Comparison of ENCODE assay signal across 10 mouse cellular contexts in genomic region chr2:26039951-26040350, GRCm38 (mm10). TPM values are rescaled to one million over a fixed set of nuclear protein-coding genes. Genes with fewer than 3 reads are reported as not detected.
A peak's percentile ranks its signal among the peaks of the same experiment; 100 is the strongest.
DNase-seq lines count a peak whose midpoint lies in the region; ATAC-seq and TF ChIP-seq lines count a peak whose summit lies in the region.
"Had no signal": no experiment of that assay in that cellular context is flagged by ENCODE, and none has a peak within 500 bp of the region (broad histone marks: within the 10 kb centered on the region; RNA-seq: fewer than 3 reads in every experiment).

No protein-coding gene starts in this region.

- TF ChIP-seq CTCF in cerebellum, adult 2 months (IDR thresholded peaks at IDR 0.05; ENCODE audit: borderline replicate concordance, insufficient read depth, low read depth, low read length): no peak

- peak; percentile 31; the same call in 1 of the 2 replicates for ATAC-seq in hindbrain, embryonic 15.5 days (ENCODE audit: low FRiP score, low read depth)
- no peak for ATAC-seq in hindbrain, embryonic 12.5 days (ENCODE audit: low FRiP score)
- no peak for ATAC-seq in monocyte, adult 5-6 weeks (replicated peaks; ENCODE audit: insufficient number of reproducible peaks, low FRiP score, low TSS enrichment, poor library complexity, severe bottlenecking)

- no peak overlapping the region for H3K4me2 ChIP-seq in hindbrain, embryonic 15.5 days
- H3K4me2 ChIP-seq in hindbrain, embryonic 12.5 days (replicated peaks): no peak overlapping the region
- H3K4me2 ChIP-seq: embryonic facial prominence, embryonic 15.5 days; neural tube, embryonic 12.5 days had no signal

- 53% methylated on average over 14 of the region's 14 CpGs for WGBS in hindbrain, embryonic 15.5 days
- WGBS in hindbrain, embryonic 12.5 days: 61% methylated on average over 14 of the region's 14 CpGs
- 5% methylated on average over 14 of the region's 14 CpGs for WGBS in cerebellum, adult 2 months

- peak; percentile 56 for DNase-seq in Muller cell, postnatal 12 days (ENCODE audit: inconsistent ontology term)
- DNase-seq in cerebellum, adult 2 months: peak; percentile 73 to 76
- peak; percentile 54 to 57 for DNase-seq in layer of hippocampus, postnatal 25 days (ENCODE audit: extremely low spot score in 1 of 2, low spot score in 1 of 2)
- no peak for DNase-seq in spleen, postnatal 4 days (ENCODE audit: low spot score in 2 of 2)
- no peak for DNase-seq in embryo, embryonic 10.5 days (ENCODE audit: low spot score)

- no peak overlapping the region for H3K27ac ChIP-seq in hindbrain, embryonic 15.5 days (replicated peaks)
- H3K27ac ChIP-seq in hindbrain, embryonic 12.5 days: no peak overlapping the region
- H3K27ac ChIP-seq in cerebellum, adult 2 months (ENCODE audit: insufficient read depth, low read length): no peak overlapping the region
- H3K27ac ChIP-seq: embryonic facial prominence, embryonic 15.5 days; neural tube, embryonic 12.5 days had no signal

- peaks cover 14% of the 10 kb centered on the region for H3K4me1 ChIP-seq in hindbrain, embryonic 15.5 days (replicated peaks)
- 0 out of 2 replicates have a peak, but pooled peaks cover 2% of the 10 kb centered on the region for H3K4me1 ChIP-seq in hindbrain, embryonic 12.5 days
- H3K4me1 ChIP-seq in cerebellum, adult 2 months (ENCODE audit: control insufficient read depth, insufficient read depth, low read length): peaks cover 16% of the 10 kb centered on the region; the same call in 1 of the 2 replicates
- H3K4me1 ChIP-seq: neural tube, embryonic 12.5 days had no signal

- H3K4me3 ChIP-seq in hindbrain, embryonic 15.5 days: no peak overlapping the region
- no peak overlapping the region for H3K4me3 ChIP-seq in hindbrain, embryonic 12.5 days
- H3K4me3 ChIP-seq in cerebellum, adult 2 months (replicated peaks; ENCODE audit: insufficient read depth, low read depth, low read length): no peak overlapping the region
- H3K4me3 ChIP-seq: embryonic facial prominence, embryonic 15.5 days; neural tube, embryonic 12.5 days had no signal

- no peak overlapping the region for H3K9ac ChIP-seq in hindbrain, embryonic 15.5 days
- no peak overlapping the region for H3K9ac ChIP-seq in hindbrain, embryonic 12.5 days
- H3K9ac ChIP-seq: embryonic facial prominence, embryonic 15.5 days; neural tube, embryonic 12.5 days had no signal

- H3K36me3 ChIP-seq in hindbrain, embryonic 15.5 days: no peaks in the 10 kb centered on the region
- H3K36me3 ChIP-seq in hindbrain, embryonic 12.5 days: no peaks in the 10 kb centered on the region
- H3K36me3 ChIP-seq: embryonic facial prominence, embryonic 15.5 days; neural tube, embryonic 12.5 days had no signal

- no peaks in the 10 kb centered on the region for H3K27me3 ChIP-seq in hindbrain, embryonic 15.5 days
- 0 out of 2 replicates have a peak, but pooled peaks cover 2% of the 10 kb centered on the region for H3K27me3 ChIP-seq in hindbrain, embryonic 12.5 days
- no peaks in the 10 kb centered on the region for H3K27me3 ChIP-seq in cerebellum, adult 2 months (ENCODE audit: control insufficient read depth, insufficient read depth, low read length)
- H3K27me3 ChIP-seq: embryonic facial prominence, embryonic 15.5 days; neural tube, embryonic 12.5 days had no signal

- no peak for TF ChIP-seq POLR2A in cerebellum, adult 2 months (IDR thresholded peaks at IDR 0.05; ENCODE audit: borderline replicate concordance, insufficient read depth, low read length)

- no peaks in the 10 kb centered on the region for H3K9me3 ChIP-seq in hindbrain, embryonic 15.5 days
- no peaks in the 10 kb centered on the region for H3K9me3 ChIP-seq in hindbrain, embryonic 12.5 days (replicated peaks)
- H3K9me3 ChIP-seq: embryonic facial prominence, embryonic 15.5 days; neural tube, embryonic 12.5 days had no signal

RNA-seq across cellular contexts. Expression of gene Ubac1, which starts 18.4 kb away (rescaled TPM):
- 130 and 143 TPM in 2 replicates for polyA plus RNA-seq in hindbrain, embryonic 15.5 days (2015; fragmentation: Nextera tagmentation; extraction: Ambion mirVana)
- 98.4 and 102 TPM in 2 replicates for polyA plus RNA-seq in hindbrain, embryonic 12.5 days (2016; fragmentation: Nextera tagmentation; extraction: Ambion mirVana)
- 92.2 and 101 TPM in 2 replicates for polyA plus RNA-seq in cerebellum, adult 2 months (2012; rRNA removed)
- total RNA-seq in layer of hippocampus, postnatal 25 days (2021): 10 to 100 TPM; 58.1 to 68.6 TPM
- 29.9 to 55.6 TPM (median 51.8 TPM) in 3 replicates for total RNA-seq in monocyte, adult 5-6 weeks (2017)

RNA-seq across cellular contexts. Expression of gene Camsap1, which starts 56.9 kb away (rescaled TPM):
- 71.7 and 77.2 TPM in 2 replicates for polyA plus RNA-seq in hindbrain, embryonic 15.5 days (2015; fragmentation: Nextera tagmentation; extraction: Ambion mirVana)
- polyA plus RNA-seq in hindbrain, embryonic 12.5 days (2016; fragmentation: Nextera tagmentation; extraction: Ambion mirVana): 85.5 and 92.7 TPM in 2 replicates
- 35.7 and 39.7 TPM in 2 replicates for polyA plus RNA-seq in cerebellum, adult 2 months (2012; rRNA removed)
- 100 to 1,000 TPM; 113 to 122 TPM for total RNA-seq in layer of hippocampus, postnatal 25 days (2021)
- 6.8 to 26.4 TPM (median 13.4 TPM) in 3 replicates for total RNA-seq in monocyte, adult 5-6 weeks (2017)

Comparison
In these comparisons a context has a peak if more than half of its experiments do, and no peak if none do; other contexts are left out.
1. DNase-seq: peak in Muller cell, postnatal 12 days (single experiment), cerebellum, adult 2 months (2 of 2) and layer of hippocampus, postnatal 25 days (2 of 2); none in spleen, postnatal 4 days (0 of 2) and embryo, embryonic 10.5 days (single experiment).